Mouse (Mus musculus) myocyte (in vitro differentiated cells): ENCODE data around the gene Atf4.

Source experiments
- CEBPB ChIP-seq: IDR thresholded peaks from 2 replicates; pipeline ENCODE4 v1.6.1; 2011; ENCODE audit warnings: mild to moderate bottlenecking, moderate library complexity; ENCODE audit not compliant: poor library complexity, insufficient read depth, severe bottlenecking
- E2F4 ChIP-seq: IDR thresholded peaks from one replicate; pipeline ENCODE4 v1.6.1; 2011; ENCODE audit warnings: mild to moderate bottlenecking, control low read depth, moderate library complexity; ENCODE audit not compliant: insufficient read depth
- MAX ChIP-seq: IDR thresholded peaks from one replicate; pipeline ENCODE4 v1.6.1; 2011; ENCODE audit warnings: low read depth, mild to moderate bottlenecking, control low read depth
- MYOG ChIP-seq, 3 experiments: IDR thresholded peaks; one replicate each; pipeline ENCODE4 v1.6.1; 2011; ENCODE audit warnings: control low read depth in 2 of 3, low read depth in 2 of 3, mild to moderate bottlenecking in 2 of 3; ENCODE audit not compliant: insufficient read length in 2 of 3, control insufficient read depth in 1 of 3, insufficient read depth in 1 of 3
- POLR2A ChIP-seq: IDR thresholded peaks from one replicate; pipeline ENCODE4 v1.6.1; 2011; ENCODE audit warnings: low read depth, mild to moderate bottlenecking, control low read depth, moderate library complexity; ENCODE audit not compliant: insufficient read length
- TCF12 ChIP-seq: IDR thresholded peaks from one replicate; pipeline ENCODE4 v1.6.1; 2011; ENCODE audit warnings: mild to moderate bottlenecking, control low read depth; ENCODE audit not compliant: poor library complexity, insufficient read depth, severe bottlenecking
- USF1 ChIP-seq: IDR thresholded peaks from one replicate; pipeline ENCODE4 v1.6.1; 2011; ENCODE audit warnings: low read depth, mild to moderate bottlenecking, control low read depth, moderate library complexity

DNA sequence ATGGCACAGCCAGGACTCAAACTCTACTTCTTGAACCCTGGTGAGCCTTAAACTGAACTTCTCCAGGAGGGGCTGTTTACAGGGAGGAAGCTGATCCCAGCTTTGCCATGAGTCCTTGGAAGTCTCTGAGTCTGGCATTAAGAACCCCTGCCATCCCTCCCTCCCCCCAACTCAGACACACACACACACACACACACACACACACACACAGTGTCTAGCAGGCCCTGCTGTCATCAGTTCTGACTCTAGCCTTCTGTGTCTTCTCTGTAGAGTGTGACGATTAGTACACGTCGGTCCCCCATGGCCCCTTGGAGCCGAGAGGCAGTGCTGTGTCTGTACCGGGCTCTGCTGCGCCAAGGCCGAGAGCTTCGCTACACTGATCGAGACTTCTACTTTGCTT lies 19.4 kb upstream of the Atf4 start, which contains the start of gene AC140267.1:
- TF ChIP-seq CEBPB (no peak), POLR2A (no peak), USF1 (no peak), MAX (no peak), TCF12 (no peak), MYOG (IDR thresholded peaks at IDR 0.05; ENCODE audit: control insufficient read depth in 1 of 3, insufficient read depth in 1 of 3, insufficient read length in 2 of 3, low read depth in 2 of 3) (no peak), E2F4 (no peak)
